Mouse (Mus musculus) erythroblast, adult 5-6 weeks (primary cell): ENCODE results near the gene Rtn4rl2. TPM values are rescaled to one million over a fixed set of nuclear protein-coding genes. Genes with fewer than 3 reads are reported as not detected.

Experiments used
- ATAC-seq: replicated peaks from 2 replicates; pipeline ENCODE4 v1.8.0; 2016; ENCODE audit warnings: moderate number of reproducible peaks, mild to moderate bottlenecking, moderate TSS enrichment, inconsistent platforms; ENCODE audit not compliant: poor library complexity, low FRiP score, severe bottlenecking
- total RNA-seq, 2 experiments: library from RNA; stranded (forward) in 1 of 2; stranded (reverse) in 1 of 2; fragments of 150-400 nt in 1 of 2; fragments of 200-764, 138-1000 nt in 1 of 2; gene quantifications; 2 replicates each; pipeline versions ENCODE4 v1.2.3 to v1.2.4; 2015 to 2017; ENCODE audit warnings: low replicate concordance in 2 of 2

Rtn4rl2 gene
- total RNA-seq, 2 experiments from 2014 or later: not detected

GRCm38 (mm10) chr2:84886821-84887281, 341 bp upstream of the Rtn4rl2 start:
- no peak for ATAC-seq

- ATAC-seq: no peak
Observed at GRCm38 (mm10) chr2:84885084-84886055, 1.1 kb downstream of the Rtn4rl2 start.

GRCm38 (mm10) chr2:84884611-84885010, 1.9 kb downstream of the Rtn4rl2 start:
- ATAC-seq: no peak

GRCm38 (mm10) chr2:84883942-84884341, 2.6 kb downstream of the Rtn4rl2 start:
- ATAC-seq: no peak

- no peak for ATAC-seq
Observed at GRCm38 (mm10) chr2:84883530-84883929, 3.0 kb downstream of the Rtn4rl2 start.

GRCm38 (mm10) chr2:84883084-84883483, 3.4 kb downstream of the Rtn4rl2 start:
- no peak for ATAC-seq

GRCm38 (mm10) chr2:84882606-84883005, 3.9 kb downstream of the Rtn4rl2 start:
- ATAC-seq: no peak; the same call in 1 of the 2 replicates

GRCm38 (mm10) chr2:84880590-84880989, 5.9 kb downstream of the Rtn4rl2 start:
- no peak for ATAC-seq

GRCm38 (mm10) chr2:84875842-84876241, 10.7 kb downstream of the Rtn4rl2 start:
- ATAC-seq: no peak

- no peak for ATAC-seq
Observed at GRCm38 (mm10) chr2:84872105-84872716, 14.3 kb downstream of the Rtn4rl2 start.

- peak; percentile 51; the same call in 1 of the 2 replicates for ATAC-seq
Observed at GRCm38 (mm10) chr2:84870623-84871160, 15.8 kb downstream of the Rtn4rl2 start.

GRCm38 (mm10) chr2:84868977-84869376, 17.5 kb downstream of the Rtn4rl2 start:
- no peak for ATAC-seq

GRCm38 (mm10) chr2:84868521-84868943, 18.0 kb downstream of the Rtn4rl2 start:
- peak; percentile 57 for ATAC-seq

GRCm38 (mm10) chr2:84865616-84866571, 20.6 kb downstream of the Rtn4rl2 start:
- 0 out of 2 replicates have a peak, but pooled peaks have one; percentile 19 for ATAC-seq

- ATAC-seq: no peak
Observed at GRCm38 (mm10) chr2:84862231-84862630, 24.3 kb downstream of the Rtn4rl2 start.

- ATAC-seq: no peak
Observed at GRCm38 (mm10) chr2:84861430-84861829, 25.1 kb downstream of the Rtn4rl2 start.

- ATAC-seq: no peak
Observed at GRCm38 (mm10) chr2:84859991-84860780, 26.3 kb downstream of the Rtn4rl2 start.

- no peak for ATAC-seq
Observed at GRCm38 (mm10) chr2:84858551-84858950, 28.0 kb downstream of the Rtn4rl2 start.

GRCm38 (mm10) chr2:84855732-84856131, 30.8 kb downstream of the Rtn4rl2 start:
- peak; percentile 68 for ATAC-seq
